In genomic region chr1:58296278-58296677, GRCm38 (mm10) we compare ENCODE assay signal across 8 mouse cellular contexts. TPM values are rescaled to one million over a fixed set of nuclear protein-coding genes. Genes with fewer than 3 reads are reported as not detected.
DNase-seq lines count a peak whose midpoint lies in the region; ATAC-seq and TF ChIP-seq lines count a peak whose summit lies in the region.

No protein-coding gene starts in this region.

- peak; percentile 72 for TF ChIP-seq CTCF in bone marrow macrophage, adult 2 months (IDR thresholded peaks at IDR 0.05; ENCODE audit: low read depth, low read length)

- H3K4me1 ChIP-seq in bone marrow macrophage, adult 2 months (ENCODE audit: control insufficient read depth, insufficient read depth, low read length): no peaks in the 10 kb centered on the region
- H3K4me1 ChIP-seq in forebrain, embryonic 12.5 days: no peaks in the 10 kb centered on the region
- peaks cover 7% of the 10 kb centered on the region; the same call in 1 of the 2 replicates for H3K4me1 ChIP-seq in hindbrain, embryonic 10.5 days (replicated peaks)

- H3K9me3 ChIP-seq in forebrain, embryonic 12.5 days: no peaks in the 10 kb centered on the region
- H3K9me3 ChIP-seq in hindbrain, embryonic 10.5 days: no peaks in the 10 kb centered on the region

- ATAC-seq in forebrain, embryonic 12.5 days (ENCODE audit: low FRiP score): peak; percentile 64; the same call in 1 of the 2 replicates

- H3K27me3 ChIP-seq in forebrain, embryonic 12.5 days: no peaks in the 10 kb centered on the region
- H3K27me3 ChIP-seq in hindbrain, embryonic 10.5 days (ENCODE audit: insufficient read depth, poor library complexity, severe bottlenecking): no peaks in the 10 kb centered on the region

- H3K36me3 ChIP-seq in forebrain, embryonic 12.5 days (replicated peaks): no peaks in the 10 kb centered on the region
- no peaks in the 10 kb centered on the region for H3K36me3 ChIP-seq in hindbrain, embryonic 10.5 days

- peak; percentile 92 for DNase-seq in ES-CJ7 (ENCODE audit: low read depth, low spot score)
- DNase-seq in hindbrain, embryonic 10.5 days (ENCODE audit: low spot score): peak; percentile 72
- peak; percentile 46 for DNase-seq in layer of hippocampus, adult 9-11 months
- DNase-seq in lung, postnatal 36 days: peak; percentile 82
- DNase-seq in retina, embryonic 14.5 days (ENCODE audit: low spot score): peak; percentile 86
- DNase-seq in thymus, postnatal 36 days: peak; percentile 64 to 70

- no peak overlapping the region for H3K4me3 ChIP-seq in bone marrow macrophage, adult 2 months (ENCODE audit: insufficient read depth, low read length)
- H3K4me3 ChIP-seq in forebrain, embryonic 12.5 days (replicated peaks): no peak overlapping the region
- no peak overlapping the region for H3K4me3 ChIP-seq in hindbrain, embryonic 10.5 days

- no peak overlapping the region for H3K9ac ChIP-seq in forebrain, embryonic 12.5 days

- WGBS in forebrain, embryonic 12.5 days: 6% methylated on average over 7 of the region's 7 CpGs
- whole genome bisulfite sequencing in hindbrain, embryonic 10.5 days: 6% methylated on average over 7 of the region's 7 CpGs

- TF ChIP-seq POLR2A in bone marrow macrophage, adult 2 months (IDR thresholded peaks at IDR 0.05; ENCODE audit: borderline replicate concordance, low read depth, low read length): no peak

- H3K4me2 ChIP-seq in forebrain, embryonic 12.5 days: no peak overlapping the region

- no peak overlapping the region for H3K27ac ChIP-seq in bone marrow macrophage, adult 2 months (ENCODE audit: insufficient read depth, low read depth, low read length)
- H3K27ac ChIP-seq in forebrain, embryonic 12.5 days: no peak overlapping the region
- no peak overlapping the region for H3K27ac ChIP-seq in hindbrain, embryonic 10.5 days

RNA-seq across cellular contexts. Expression of gene Aox2, which starts 18.2 kb away (rescaled TPM):
- 0.23 TPM in 1 of 2 replicates, not detected in the other for polyA plus RNA-seq in bone marrow macrophage, adult 2 months (2012; ENCODE audit: insufficient read depth, insufficient read length, missing spikeins)
- 0.09 and 0.15 TPM in 2 replicates for polyA plus RNA-seq in forebrain, embryonic 12.5 days (2016; fragmentation: Nextera tagmentation; extraction: Ambion mirVana)
- 0.05 TPM in 1 of 2 replicates, not detected in the other for polyA plus RNA-seq in hindbrain, embryonic 10.5 days (2016; fragmentation: Nextera tagmentation; extraction: Ambion mirVana)
